Mouse (Mus musculus) E14TG2a.4 (cell line): ENCODE measurements around the gene Plscr1.

Experiments
- CTCF ChIP-seq: conservative IDR thresholded peaks from 2 replicates; pipeline ENCODE4 v1.5.1; 2014; ENCODE audit warnings: low read length
- NANOG ChIP-seq: IDR thresholded peaks from 2 replicates; pipeline ENCODE4 v1.6.1; 2014; ENCODE audit warnings: borderline replicate concordance, low read length, mixed read lengths
- POU5F1 ChIP-seq: IDR thresholded peaks from 2 replicates; pipeline ENCODE4 v1.6.1; 2014; ENCODE audit warnings: low read length, borderline replicate concordance

- TF ChIP-seq CTCF (no peak), NANOG (no peak), POU5F1 (no peak)
These were observed 56.2 kb downstream of the Plscr1 start for GRCm38 (mm10) chr9:92305620-92306220.
